Mouse (Mus musculus) heart, postnatal 0 days (tissue): ENCODE results near the gene D130043K22Rik. TPM values are rescaled to one million over a fixed set of nuclear protein-coding genes. Genes with fewer than 3 reads are reported as not detected.
A peak's percentile ranks its signal among the peaks of the same experiment; 100 is the strongest.

Experiments used
- ATAC-seq: fragments of 200-750 bp; cut with Nextera tagmentation; 2 replicates; pipeline ENCODE4 v1.8.0; 2017; ENCODE audit warnings: low read depth, moderate number of reproducible peaks, moderate library complexity; ENCODE audit not compliant: insufficient read depth
- DNase-seq: peaks from one replicate; pipeline ENCODE4 v3.0.0-alpha.2; 2016; ENCODE audit warnings: low spot score
- H3K27ac ChIP-seq: fragments of 300-500 bp; sonication (generic); 2 replicates; pipeline ENCODE4 v1.5.1; 2014; ENCODE audit warnings: low read depth, mild to moderate bottlenecking
- H3K27me3 ChIP-seq: fragments of 300-500 bp; sonication (generic); 2 replicates; pipeline ENCODE4 v1.6.1; 2014; ENCODE audit warnings: low read length, mixed read lengths; ENCODE audit not compliant: control insufficient read depth, insufficient read depth
- H3K36me3 ChIP-seq: fragments of 300-500 bp; sonication (generic); replicated peaks from 2 replicates; pipeline ENCODE4 v1.6.1; 2014; ENCODE audit warnings: low read length, mixed read lengths; ENCODE audit not compliant: control insufficient read depth, insufficient read depth
- H3K4me1 ChIP-seq: fragments of 300-500 bp; sonication (generic); 2 replicates; pipeline ENCODE4 v1.6.1; 2014; ENCODE audit warnings: antibody characterized with exemption; ENCODE audit not compliant: control insufficient read depth, insufficient read depth
- H3K4me2 ChIP-seq: fragments of 300-500 bp; sonication (generic); 2 replicates; pipeline ENCODE4 v1.6.1; 2014; ENCODE audit warnings: low read depth, mild to moderate bottlenecking, low read length, moderate library complexity
- H3K4me3 ChIP-seq: fragments of 300-500 bp; sonication (generic); 2 replicates; pipeline ENCODE4 v1.5.1; 2014; ENCODE audit warnings: low read depth, low read length
- H3K9ac ChIP-seq: fragments of 300-500 bp; sonication (generic); replicated peaks from 2 replicates; pipeline ENCODE4 v1.6.1; 2014; ENCODE audit warnings: low read depth, low read length, mixed read lengths
- H3K9me3 ChIP-seq: fragments of 300-500 bp; sonication (generic); replicated peaks from 2 replicates; pipeline ENCODE4 v1.6.1; 2016; ENCODE audit warnings: low read length; ENCODE audit not compliant: control insufficient read depth
- CTCF ChIP-seq: IDR thresholded peaks from 2 replicates; pipeline ENCODE4 v1.5.1; 2016; ENCODE audit warnings: antibody characterized with exemption, control low read depth, low read depth
- EP300 ChIP-seq: IDR thresholded peaks from 2 replicates; pipeline ENCODE4 v1.6.1; 2016; ENCODE audit warnings: antibody characterized with exemption, low read depth
- whole genome bisulfite sequencing: fragments of 180-500 bp; shearing (Covaris S2); extraction: QIAGEN DNeasy Blood & Tissue Kit; methylation state at CpG from one replicate; pipeline ENCODE4 v1.1.7; 2014; 5-methylcytosine and 5-hydroxymethylcytosine counted together
- polyA plus RNA-seq: library from polyadenylated mRNA; unstranded; fragments of >200 nt; fragmentation: Nextera tagmentation; extraction: Ambion mirVana; gene quantifications from 2 replicates; pipeline ENCODE4 v1.2.1, GENCODE M21; 2015
- total RNA-seq: library from RNA; depleted of rRNA; stranded (reverse); fragments of >200 nt; gene quantifications from 2 replicates; pipeline ENCODE4 v1.2.3, GENCODE M21; 2014; ENCODE audit warnings: low replicate concordance; rRNA removed

The D130043K22Rik gene
- total RNA-seq (not detected in 2 replicates), polyA plus RNA-seq (0.03 TPM in 1 of 2 replicates, not detected in the other)

GRCm38 (mm10) chr13:24844983-24845955 lies at the start of gene D130043K22Rik:
D130043K22Rik (plus strand) TSS chr13:24845135.
- no peak within 1 kb of the TSS for H3K9ac ChIP-seq
- 19% methylated on average over 40 of the region's 40 CpGs for WGBS
- H3K4me1 ChIP-seq: 0 out of 2 replicates have a peak, but pooled peaks cover 5% of the 10 kb centered on the region
- ATAC-seq: peak; percentile 64
- H3K4me3 ChIP-seq: peak within 1 kb of the TSS; percentile 41
- H3K27ac ChIP-seq: no peak within 1 kb of the TSS
- no peak for TF ChIP-seq CTCF
- TF ChIP-seq EP300: no peak
- H3K27me3 ChIP-seq: no peaks in the 10 kb centered on the region
- no peak for DNase-seq
- no peaks in the 10 kb centered on the region for H3K9me3 ChIP-seq
- H3K36me3 ChIP-seq: peaks cover 13% of the 10 kb centered on the region
- H3K4me2 ChIP-seq: peak within 1 kb of the TSS; percentile 68

DNA sequence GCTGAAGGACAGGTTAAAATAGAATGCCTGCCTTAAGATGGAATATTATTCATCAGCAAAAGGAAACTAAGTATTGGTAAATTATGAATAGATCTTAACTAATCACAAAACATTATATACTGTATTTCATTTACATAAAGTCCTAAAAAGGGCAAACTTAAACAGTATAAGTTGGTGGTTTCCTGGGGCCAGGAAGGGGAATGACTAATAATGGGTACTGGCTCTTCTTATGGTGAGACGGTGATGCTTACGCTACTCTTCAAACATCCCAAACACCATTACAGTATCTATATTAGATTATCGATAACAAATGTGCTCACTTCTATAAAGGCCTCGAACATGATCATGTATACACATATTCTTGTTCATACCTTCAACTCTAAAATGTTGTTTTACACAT lies 46.2 kb upstream of the D130043K22Rik start:
- Histone ChIP-seq H3K27ac (no peak overlapping the region), H3K4me1 (peaks cover 9% of the 10 kb centered on the region; the same call in 1 of the 2 replicates), H3K9me3 (no peaks in the 10 kb centered on the region), H3K4me3 (no peak overlapping the region), H3K27me3 (no peaks in the 10 kb centered on the region), H3K36me3 (no peaks in the 10 kb centered on the region), H3K4me2 (no peak overlapping the region), H3K9ac (no peak overlapping the region)
- ATAC-seq (no peak), DNase-seq (no peak)
- TF ChIP-seq EP300: no peak
- TF ChIP-seq CTCF: no peak
- 98% methylated on average over 4 of the region's 4 CpGs for WGBS

DNA sequence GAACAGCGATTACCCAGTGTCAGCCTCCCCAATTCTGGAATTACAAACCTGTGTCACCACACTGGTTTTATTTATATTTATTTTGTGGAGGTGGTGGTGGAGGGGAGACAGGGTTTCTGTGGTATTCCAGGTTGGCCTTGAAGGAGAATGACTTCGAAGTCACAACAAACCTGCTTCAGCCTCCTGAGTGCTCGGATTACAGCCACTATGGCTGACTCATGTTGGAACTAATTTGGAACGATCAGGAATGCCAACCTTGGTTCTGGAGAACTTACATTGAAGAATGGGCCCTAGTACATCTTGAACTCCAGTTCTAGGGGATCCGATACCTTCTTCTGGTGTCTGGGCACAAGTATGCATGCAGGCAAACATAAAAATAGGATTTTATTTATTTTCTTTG lies 45.6 kb upstream of the D130043K22Rik start:
- TF ChIP-seq EP300 (no peak), CTCF (no peak)
- H3K27ac ChIP-seq: peak overlapping the region; percentile 100
- no peak for ATAC-seq
- H3K9ac ChIP-seq: peak overlapping the region; percentile 63; the same call in 1 of the 2 replicates
- H3K27me3 ChIP-seq: no peaks in the 10 kb centered on the region
- DNase-seq: no peak
- no peaks in the 10 kb centered on the region for H3K9me3 ChIP-seq
- H3K4me3 ChIP-seq: peak overlapping the region; percentile 92
- H3K4me1 ChIP-seq: peaks cover 15% of the 10 kb centered on the region
- H3K4me2 ChIP-seq: peak overlapping the region; percentile 86
- WGBS: 65% methylated on average over 5 of the region's 5 CpGs
- no peaks in the 10 kb centered on the region for H3K36me3 ChIP-seq

DNA sequence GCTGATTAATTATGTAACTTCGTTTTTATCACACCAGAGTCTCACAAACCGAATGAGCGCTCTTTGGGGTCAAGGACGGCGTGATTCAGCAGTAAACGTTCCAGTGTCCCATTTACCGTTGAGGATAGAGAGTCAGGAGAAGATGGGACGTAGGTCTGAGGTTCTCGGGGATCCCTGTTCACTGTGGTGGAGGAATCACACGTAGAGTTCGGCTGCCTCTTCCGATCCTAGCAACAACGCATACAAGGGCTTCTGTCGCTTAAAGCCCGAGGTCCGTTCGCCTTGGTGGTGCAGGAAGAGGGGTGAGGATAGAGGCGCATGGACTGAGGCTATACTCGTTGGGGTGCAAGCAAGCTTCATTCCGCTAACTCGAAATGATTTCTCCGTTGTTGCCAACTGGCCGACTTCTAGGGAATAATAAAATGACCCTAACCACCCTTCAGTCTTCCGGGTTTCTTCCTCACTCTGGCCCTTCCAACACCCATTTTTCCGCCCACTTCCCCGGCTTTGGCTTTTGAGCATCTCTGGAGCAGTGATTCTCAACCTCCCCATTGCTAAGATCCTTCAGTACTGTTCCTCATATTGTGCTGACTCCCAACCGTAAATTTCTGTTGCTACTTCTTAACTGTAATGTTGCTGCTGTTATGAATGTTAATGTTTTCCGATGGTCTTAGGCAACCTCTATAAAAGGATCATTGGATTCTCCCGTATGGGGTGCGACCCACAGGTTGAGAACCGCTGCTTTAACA lies 44.8 kb upstream of the D130043K22Rik start:
- no peaks in the 10 kb centered on the region; the same call in 1 of the 2 replicates for H3K36me3 ChIP-seq
- peak overlapping the region; percentile 86 for H3K4me2 ChIP-seq
- H3K4me3 ChIP-seq: peak overlapping the region; percentile 92
- TF ChIP-seq CTCF: no peak
- no peak for TF ChIP-seq EP300
- DNase-seq (peak; percentile 47), ATAC-seq (peak; percentile 9)
- H3K27me3 ChIP-seq: no peaks in the 10 kb centered on the region
- peak overlapping the region; percentile 100 for H3K27ac ChIP-seq
- under 1% methylated on average over 31 of the region's 31 CpGs for WGBS
- peak overlapping the region; percentile 63 for H3K9ac ChIP-seq
- no peaks in the 10 kb centered on the region for H3K9me3 ChIP-seq
- H3K4me1 ChIP-seq: peaks cover 19% of the 10 kb centered on the region

DNA sequence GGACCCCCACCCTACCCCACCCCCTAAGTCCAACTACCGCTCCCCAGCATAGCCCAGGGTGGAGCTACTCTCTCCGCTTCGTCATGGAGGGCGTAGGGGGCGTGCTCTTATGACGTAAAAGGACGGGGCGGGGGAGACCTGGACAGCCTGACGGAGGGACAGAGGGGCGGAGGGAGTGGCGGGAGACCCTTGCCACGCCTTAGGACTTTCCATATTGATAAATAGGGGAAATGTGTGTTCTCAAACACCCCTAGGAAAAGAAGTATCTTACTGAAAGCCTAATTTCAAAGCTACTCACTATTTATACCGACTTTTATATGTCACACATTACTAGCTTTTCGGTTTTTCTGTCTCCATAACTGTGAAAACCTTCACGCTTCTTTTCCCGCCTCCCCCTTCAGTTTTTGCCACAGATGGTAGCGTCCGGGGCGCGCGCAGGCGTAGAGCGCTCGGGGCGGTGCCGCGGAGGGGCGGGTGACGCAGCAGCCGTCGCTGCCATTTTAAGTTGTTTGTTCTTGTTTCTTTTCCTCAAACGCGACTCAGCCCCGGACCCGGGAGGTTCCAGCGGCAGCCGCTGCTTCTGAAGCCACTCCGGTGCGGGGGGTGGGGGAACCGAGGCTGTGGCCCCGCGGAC lies 44.1 kb upstream of the D130043K22Rik start:
- WGBS: under 1% methylated on average over 42 of the region's 42 CpGs
- H3K27ac ChIP-seq: peak overlapping the region; percentile 100
- H3K36me3 ChIP-seq: no peaks in the 10 kb centered on the region; the same call in 1 of the 2 replicates
- H3K27me3 ChIP-seq: no peaks in the 10 kb centered on the region
- peaks cover 25% of the 10 kb centered on the region for H3K4me1 ChIP-seq
- TF ChIP-seq EP300: peak; percentile 74
- TF ChIP-seq CTCF: no peak
- DNase-seq (peak; percentile 98), ATAC-seq (peak; percentile 97)
- H3K4me2 ChIP-seq: peak overlapping the region; percentile 86
- H3K9ac ChIP-seq: peak overlapping the region; percentile 98
- no peaks in the 10 kb centered on the region for H3K9me3 ChIP-seq
- H3K4me3 ChIP-seq: peak overlapping the region; percentile 92
